Mouse (Mus musculus): ENCODE measurements at regions not wholly inside any gene's neighbourhood (a gene's known extent, or its start where the extent isn't known, plus 50 kb on each side); places are given as distances from the start of the nearest gene placed in this dataset.

DNA sequence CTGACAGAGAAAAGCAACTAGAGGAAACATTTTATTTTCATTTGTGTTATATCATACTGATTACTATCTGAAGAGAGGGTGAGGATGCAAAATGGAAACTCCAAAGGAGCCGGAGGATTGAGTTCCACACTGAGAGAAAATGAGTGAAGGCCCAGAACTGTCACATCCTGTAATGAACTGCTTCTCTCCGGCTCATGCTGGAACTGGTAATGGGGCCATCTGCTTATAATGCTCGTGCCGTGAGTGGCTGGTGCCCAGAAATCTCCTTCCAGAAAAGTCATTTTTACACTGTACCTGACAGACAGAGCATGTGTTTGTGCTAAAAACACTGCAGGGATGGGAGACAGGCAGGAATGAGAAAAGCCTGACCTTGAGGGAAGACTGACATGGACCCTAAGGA is 483.5 kb upstream of the Pkdcc start:
- DNase-seq: peak; percentile 17

- DNase-seq: no peak
Observed at GRCm38 (mm10) chr17:82742445-82742844, 472.6 kb upstream of the Pkdcc start.

GRCm38 (mm10) chr17:82757400-82757799 is 457.7 kb upstream of the Pkdcc start:
- DNase-seq: no peak

- DNase-seq: no peak
Observed at GRCm38 (mm10) chr17:82779096-82779495, 436.0 kb upstream of the Pkdcc start.

GRCm38 (mm10) chr17:82822129-82822528 is 393.0 kb upstream of the Pkdcc start:
- DNase-seq: no peak

GRCm38 (mm10) chr17:82824057-82824456 is 391.0 kb upstream of the Pkdcc start:
- DNase-seq: no peak

GRCm38 (mm10) chr17:82824619-82825018 is 390.5 kb upstream of the Pkdcc start:
- no peak for DNase-seq

DNA sequence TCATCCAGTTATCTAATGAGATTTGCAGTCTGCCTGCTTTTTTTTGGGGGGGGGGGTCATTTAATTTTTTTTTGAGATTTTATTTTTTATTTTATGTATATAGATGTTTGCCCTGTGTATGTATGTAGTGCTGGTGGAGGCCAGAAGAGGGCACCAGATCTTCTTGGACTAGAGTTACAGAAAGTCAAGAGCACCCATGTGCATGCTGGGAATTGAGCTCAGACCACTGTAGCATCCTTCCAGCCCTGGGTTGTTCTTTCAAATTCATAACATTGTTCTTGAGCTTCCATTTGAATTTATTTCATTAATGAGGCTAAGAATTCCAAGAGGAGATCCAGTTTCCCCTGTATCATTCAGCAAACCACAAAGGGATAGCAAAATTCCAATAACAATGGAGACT is 387.9 kb upstream of the Pkdcc start:
- no peak for DNase-seq

DNA sequence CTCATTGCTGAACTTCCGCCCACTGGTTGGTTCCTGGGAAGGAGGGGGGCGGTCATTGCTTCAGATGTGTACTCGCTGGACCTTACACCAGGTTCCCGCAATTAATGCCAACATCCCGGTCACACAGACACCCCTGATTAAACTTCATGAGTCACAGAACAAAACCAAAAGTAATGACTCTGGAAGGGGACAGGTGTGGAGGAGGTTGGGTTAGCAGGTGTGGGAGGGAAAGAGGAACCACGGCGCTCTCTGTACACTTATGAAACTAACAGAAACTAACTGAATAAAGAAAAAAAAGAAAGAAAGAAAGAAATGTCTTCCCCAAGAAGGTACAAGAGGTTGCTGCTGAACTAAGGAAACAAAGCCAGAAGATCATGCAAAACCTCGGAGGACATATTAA is 387.3 kb upstream of the Pkdcc start:
- DNase-seq: no peak

GRCm38 (mm10) chr17:82828434-82828997 is 386.6 kb upstream of the Pkdcc start:
- no peak for DNase-seq

- no peak for DNase-seq
Observed at GRCm38 (mm10) chr17:82829415-82829814, 385.7 kb upstream of the Pkdcc start.

GRCm38 (mm10) chr17:82834177-82834576 is 380.9 kb upstream of the Pkdcc start:
- no peak for DNase-seq

DNA sequence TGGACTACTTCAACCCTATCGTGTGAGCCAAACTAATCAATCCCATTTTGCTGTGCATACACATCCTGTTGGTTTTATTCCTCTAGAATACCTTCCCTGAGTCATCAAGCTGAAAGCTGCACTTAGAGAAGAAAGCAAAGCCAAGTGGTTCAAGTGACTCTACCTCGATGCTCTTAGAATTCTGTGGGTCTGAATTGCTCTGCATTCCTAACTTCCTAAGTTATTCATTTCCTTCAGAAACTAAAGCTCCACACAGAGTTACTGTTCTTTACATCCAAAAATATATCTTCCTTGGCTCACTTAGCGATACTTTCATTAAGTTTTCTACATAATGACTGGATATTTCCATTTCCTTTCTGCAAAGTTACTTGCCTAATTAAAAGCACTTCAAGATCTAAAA is 379.0 kb upstream of the Pkdcc start:
- DNase-seq: no peak

GRCm38 (mm10) chr17:82846776-82847494 is 368.2 kb upstream of the Pkdcc start:
- no peak for DNase-seq

DNA sequence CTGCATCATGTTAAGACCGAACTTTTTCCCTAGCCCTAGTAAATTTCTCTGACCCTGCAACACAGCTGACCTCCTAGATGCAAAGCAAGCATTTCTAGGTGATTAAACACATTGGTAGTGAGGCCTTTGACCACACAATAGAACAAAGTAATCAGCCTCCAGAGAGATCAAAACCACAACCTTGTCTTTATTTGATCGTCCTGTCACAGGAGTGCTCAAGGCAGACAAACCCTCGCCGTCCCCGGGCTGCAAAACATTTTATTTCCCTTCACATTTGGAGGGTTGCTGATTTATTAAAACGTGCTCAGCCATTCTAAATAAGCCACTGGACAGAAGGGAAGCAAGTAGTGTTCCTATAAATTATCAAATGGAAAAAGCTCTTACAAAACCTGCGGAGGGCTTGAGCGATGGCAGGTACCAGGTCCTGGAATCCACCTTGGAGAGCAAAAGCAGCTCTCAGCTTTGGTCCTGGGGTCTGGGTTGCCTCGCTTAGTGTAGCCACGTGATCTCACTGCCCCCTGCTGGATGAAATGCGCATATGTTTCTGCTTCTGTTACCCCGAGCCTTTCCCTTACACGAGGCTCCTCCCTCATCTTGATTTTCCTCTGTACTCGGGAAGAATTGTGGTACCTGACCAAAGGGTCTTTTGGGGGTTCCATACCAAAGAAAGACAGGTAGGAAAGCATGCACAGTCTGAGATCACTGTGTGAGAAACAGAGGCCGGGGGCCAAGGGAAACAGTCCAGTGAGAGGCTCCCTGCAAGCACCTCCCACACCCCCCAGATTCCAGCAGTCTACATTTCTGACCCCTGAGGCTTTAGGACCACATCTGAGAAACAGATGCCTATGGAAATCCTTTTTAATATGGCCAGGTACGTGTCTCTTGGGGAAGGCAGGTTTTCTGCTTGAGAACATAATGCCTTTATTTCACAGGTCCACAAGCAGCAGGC is 357.6 kb upstream of the Pkdcc start:
- DNase-seq: peak; percentile 88

- DNase-seq: no peak
Observed at GRCm38 (mm10) chr17:82860391-82860790, 354.7 kb upstream of the Pkdcc start.

GRCm38 (mm10) chr17:82860966-82861365 is 354.1 kb upstream of the Pkdcc start:
- no peak for DNase-seq

- DNase-seq: no peak
Observed at GRCm38 (mm10) chr17:82877131-82877530, 338.0 kb upstream of the Pkdcc start.

- no peak for DNase-seq
Observed at GRCm38 (mm10) chr17:82900602-82901001, 314.5 kb upstream of the Pkdcc start.

- no peak for DNase-seq
Observed at GRCm38 (mm10) chr17:82901098-82901891, 313.8 kb upstream of the Pkdcc start.

GRCm38 (mm10) chr17:82904961-82905360 is 310.1 kb upstream of the Pkdcc start:
- DNase-seq: no peak

DNA sequence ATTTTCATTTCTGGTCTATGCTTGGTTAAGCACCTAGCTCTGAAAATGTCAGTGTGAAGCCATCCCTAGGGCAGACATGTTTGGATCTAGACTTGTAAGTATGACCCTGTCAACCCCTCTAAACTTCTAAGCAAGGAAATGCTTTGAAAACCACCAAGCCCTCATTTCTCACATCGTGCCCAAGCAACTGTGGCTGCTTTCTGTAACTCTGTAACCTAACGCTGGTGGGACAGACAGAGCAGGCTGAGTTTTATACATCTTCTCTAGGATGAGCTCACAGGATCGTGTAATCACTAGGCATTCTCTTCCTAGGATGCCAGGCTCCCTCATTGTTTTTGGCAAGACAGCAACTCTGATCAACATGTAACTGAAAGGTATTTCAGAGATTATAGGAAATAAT is 309.6 kb upstream of the Pkdcc start:
- DNase-seq: no peak

GRCm38 (mm10) chr17:82909189-82909588 is 305.9 kb upstream of the Pkdcc start:
- DNase-seq: no peak

All from retina, postnatal 1 day (tissue).